Mouse (Mus musculus) liver, postnatal 0 days (tissue): Measurements from ENCODE around the gene Ccdc191. TPM values are rescaled to one million over a fixed set of nuclear protein-coding genes. Genes with fewer than 3 reads are reported as not detected.

Experiments used
- ATAC-seq: fragments of 200-750 bp; cut with Nextera tagmentation; 2 replicates; pipeline ENCODE4 v1.8.0; 2017; ENCODE audit warnings: mild to moderate bottlenecking, moderate library complexity
- DNase-seq: peaks from one replicate; pipeline ENCODE4 v3.0.0-alpha.2; 2016
- H3K27ac ChIP-seq: fragments of 300-500 bp; sonication (generic); 2 replicates; pipeline ENCODE4 v1.5.1; 2014; ENCODE audit warnings: antibody characterized with exemption, moderate library complexity, mild to moderate bottlenecking, low read depth
- H3K27me3 ChIP-seq: fragments of 300-500 bp; sonication (generic); 2 replicates; pipeline ENCODE4 v1.6.1; 2014; ENCODE audit warnings: low read length, control low read depth, mixed read lengths; ENCODE audit not compliant: insufficient read depth
- H3K36me3 ChIP-seq: fragments of 300-500 bp; sonication (generic); replicated peaks from 2 replicates; pipeline ENCODE4 v1.6.1; 2014; ENCODE audit warnings: mild to moderate bottlenecking, control low read depth, low read length, moderate library complexity, mixed read lengths; ENCODE audit not compliant: insufficient read depth
- H3K4me1 ChIP-seq: fragments of 300-500 bp; sonication (generic); 2 replicates; pipeline ENCODE4 v1.6.1; 2014; ENCODE audit warnings: antibody characterized with exemption, mild to moderate bottlenecking, control low read depth; ENCODE audit not compliant: insufficient read depth
- H3K4me2 ChIP-seq: fragments of 300-500 bp; sonication (generic); 2 replicates; pipeline ENCODE4 v1.6.1; 2014; ENCODE audit warnings: low read depth, mild to moderate bottlenecking, low read length, moderate library complexity, mixed read lengths
- H3K4me3 ChIP-seq: fragments of 300-500 bp; sonication (generic); 2 replicates; pipeline ENCODE4 v1.5.1; 2014; ENCODE audit warnings: low read depth, low read length
- H3K9ac ChIP-seq: fragments of 300-500 bp; sonication (generic); replicated peaks from 2 replicates; pipeline ENCODE4 v1.6.1; 2014; ENCODE audit warnings: mild to moderate bottlenecking, moderate library complexity
- H3K9me3 ChIP-seq: fragments of 300-500 bp; sonication (generic); 2 replicates; pipeline ENCODE4 v1.6.1; 2016; ENCODE audit warnings: mild to moderate bottlenecking, control low read depth, low read length, mixed read lengths
- CTCF ChIP-seq: sonication (generic); IDR thresholded peaks from 2 replicates; pipeline ENCODE4 v1.5.1; 2016; ENCODE audit warnings: antibody characterized with exemption, low read depth
- EP300 ChIP-seq: IDR thresholded peaks from 2 replicates; pipeline ENCODE4 v1.6.1; 2016; ENCODE audit warnings: antibody characterized with exemption, low read depth, mild to moderate bottlenecking
- WGBS: fragments of 180-500 bp; shearing (Covaris S2); extraction: QIAGEN DNeasy Blood & Tissue Kit; methylation state at CpG from one replicate; pipeline ENCODE4 v1.1.7; 2014; ENCODE audit not compliant: insufficient replicate concordance; 5-methylcytosine and 5-hydroxymethylcytosine counted together
- polyA plus RNA-seq: library from polyadenylated mRNA; unstranded; fragments of >200 nt; fragmentation: Nextera tagmentation; extraction: Ambion mirVana; gene quantifications from 2 replicates; pipeline ENCODE4 v1.2.1, GENCODE M21; 2015

Gene Ccdc191
- polyA plus RNA-seq, 1 experiment from 2014 or later, result 4.0 TPM

GRCm38 (mm10) chr16:43871419-43871818, 18.2 kb upstream of the Ccdc191 start:
- DNase-seq (no peak), ATAC-seq (no peak)
- Histone ChIP-seq H3K27me3 (no peaks in the 10 kb centered on the region), H3K9ac (no peak overlapping the region), H3K36me3 (peaks cover 19% of the 10 kb centered on the region), H3K9me3 (no peaks in the 10 kb centered on the region), H3K4me2 (no peak overlapping the region), H3K4me3 (no peak overlapping the region), H3K27ac (no peak overlapping the region), H3K4me1 (no peaks in the 10 kb centered on the region)
- 87% methylated on average over 7 of the region's 7 CpGs for WGBS
- no peak for TF ChIP-seq EP300
- TF ChIP-seq CTCF, result no peak

DNA sequence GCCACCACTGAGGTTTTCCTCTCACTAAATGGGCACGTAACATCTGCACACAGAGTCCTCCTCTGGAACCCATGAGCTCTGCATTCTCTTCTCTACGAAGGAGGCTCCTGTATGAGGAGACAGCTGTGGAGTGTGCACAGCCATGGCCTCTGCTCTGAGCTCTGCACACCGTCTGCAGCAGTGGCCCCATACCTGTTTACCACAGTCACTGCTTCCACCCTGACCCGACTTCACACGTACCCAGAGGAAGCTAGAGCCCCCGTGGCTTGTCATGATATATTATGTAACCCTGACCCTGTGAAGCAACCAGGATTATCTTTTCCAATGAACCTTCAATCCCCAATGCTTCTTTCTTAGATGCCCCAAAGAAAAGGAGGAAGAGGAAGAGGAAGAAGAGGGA, 9.8 kb upstream of the Ccdc191 start:
- ATAC-seq, result no peak
- Histone ChIP-seq H3K4me3 (no peak overlapping the region), H3K27ac (no peak overlapping the region), H3K9ac (no peak overlapping the region), H3K4me1 (no peaks in the 10 kb centered on the region), H3K36me3 (peaks cover 24% of the 10 kb centered on the region), H3K9me3 (no peaks in the 10 kb centered on the region), H3K4me2 (no peak overlapping the region), H3K27me3 (no peaks in the 10 kb centered on the region)
- TF ChIP-seq CTCF, result no peak
- no peak for TF ChIP-seq EP300
- WGBS, result 69% methylated on average over 6 of the region's 6 CpGs
- no peak for DNase-seq

GRCm38 (mm10) chr16:43881636-43882035, 8.0 kb upstream of the Ccdc191 start:
- H3K9ac ChIP-seq, result no peak overlapping the region
- H3K4me2 ChIP-seq, result no peak overlapping the region
- no peaks in the 10 kb centered on the region for H3K9me3 ChIP-seq
- H3K4me1 ChIP-seq, result no peaks in the 10 kb centered on the region
- H3K27ac ChIP-seq, result no peak overlapping the region
- WGBS, result 53% methylated on average over 3 of the region's 3 CpGs
- no peak overlapping the region for H3K4me3 ChIP-seq
- DNase-seq, result no peak
- H3K36me3 ChIP-seq, result peaks cover 20% of the 10 kb centered on the region; the same call in 1 of the 2 replicates
- ATAC-seq, result no peak
- TF ChIP-seq CTCF (peak; percentile 22; the same call in 1 of the 2 replicates), EP300 (no peak)
- H3K27me3 ChIP-seq, result no peaks in the 10 kb centered on the region

DNA sequence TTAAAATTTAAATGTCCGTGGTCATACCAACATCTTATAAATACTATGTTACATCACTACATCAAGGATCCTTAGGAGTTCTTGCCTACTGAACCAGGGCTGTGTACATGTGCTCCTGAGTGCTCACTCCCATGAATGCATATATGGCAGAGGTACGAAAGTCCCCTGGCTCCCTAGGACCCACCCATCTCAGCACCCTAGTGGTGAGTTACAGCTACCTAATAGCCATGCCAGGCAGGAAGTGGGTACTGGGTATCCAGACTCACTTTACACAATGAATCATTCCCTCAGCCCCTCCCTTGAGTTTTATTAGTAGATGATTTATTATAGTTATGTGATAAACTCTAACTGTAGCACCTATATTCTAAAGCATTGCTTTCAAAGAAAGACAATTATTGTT, 7.3 kb upstream of the Ccdc191 start:
- no peak overlapping the region for H3K4me2 ChIP-seq
- ATAC-seq (no peak), DNase-seq (no peak)
- H3K36me3 ChIP-seq, result peaks cover 18% of the 10 kb centered on the region; the same call in 1 of the 2 replicates
- WGBS, result 92% methylated on average over 2 of the region's 2 CpGs
- no peaks in the 10 kb centered on the region for H3K27me3 ChIP-seq
- H3K9me3 ChIP-seq, result no peaks in the 10 kb centered on the region
- no peak for TF ChIP-seq CTCF
- TF ChIP-seq EP300, result no peak
- no peak overlapping the region for H3K9ac ChIP-seq
- H3K27ac ChIP-seq, result no peak overlapping the region
- H3K4me3 ChIP-seq, result no peak overlapping the region
- no peaks in the 10 kb centered on the region for H3K4me1 ChIP-seq

GRCm38 (mm10) chr16:43890005-43890336, 371 bp downstream of the Ccdc191 start:
- DNase-seq (no peak), ATAC-seq (peak; percentile 93)
- WGBS, result 0% methylated on average over 9 of the region's 9 CpGs
- Histone ChIP-seq H3K36me3 (no peaks in the 10 kb centered on the region), H3K4me3 (peak overlapping the region; percentile 74), H3K9ac (peak overlapping the region; percentile 71), H3K4me2 (peak overlapping the region; percentile 88), H3K27me3 (no peaks in the 10 kb centered on the region), H3K9me3 (no peaks in the 10 kb centered on the region), H3K4me1 (peaks cover 11% of the 10 kb centered on the region), H3K27ac (peak overlapping the region; percentile 70)
- no peak for TF ChIP-seq EP300
- TF ChIP-seq CTCF, result peak; percentile 65

DNA sequence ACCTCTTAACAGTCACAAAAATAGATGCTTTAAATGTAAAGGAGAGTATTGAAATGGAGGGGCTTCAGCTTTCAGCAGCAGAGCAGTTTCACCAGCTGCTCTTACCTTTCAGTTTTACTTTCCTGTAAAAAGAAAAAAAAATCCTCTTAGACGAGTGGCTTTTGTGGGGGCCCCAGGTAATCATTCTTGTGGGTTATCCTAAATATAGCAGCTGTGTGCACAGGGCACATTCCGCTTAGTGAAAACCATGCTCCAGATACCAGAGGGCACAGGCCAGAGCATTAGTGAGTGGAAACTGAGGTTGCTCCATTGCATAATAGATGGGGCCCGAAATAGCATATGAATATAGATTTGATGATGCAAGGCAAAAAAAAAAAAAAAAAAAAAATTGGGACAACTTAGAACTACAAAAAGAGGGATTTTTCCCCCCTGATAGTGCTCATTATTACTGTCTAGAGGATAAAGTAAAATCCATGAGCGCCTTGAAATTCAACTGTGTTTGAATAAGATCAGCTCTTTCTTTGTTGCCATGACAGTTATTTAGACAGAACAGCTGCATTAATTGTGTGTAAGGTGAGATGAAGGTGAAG, 1.2 kb downstream of the Ccdc191 start:
- no peak overlapping the region for H3K9ac ChIP-seq
- 56% methylated on average over 4 of the region's 4 CpGs for WGBS
- DNase-seq, result no peak
- H3K4me2 ChIP-seq, result peak overlapping the region; percentile 88
- no peaks in the 10 kb centered on the region for H3K27me3 ChIP-seq
- peaks cover 11% of the 10 kb centered on the region for H3K4me1 ChIP-seq
- no peaks in the 10 kb centered on the region for H3K9me3 ChIP-seq
- no peaks in the 10 kb centered on the region for H3K36me3 ChIP-seq
- TF ChIP-seq CTCF (no peak), EP300 (no peak)
- no peak for ATAC-seq
- no peak overlapping the region for H3K27ac ChIP-seq
- no peak overlapping the region for H3K4me3 ChIP-seq
